Mouse (Mus musculus) mouse embryonic stem cell (cell line): Measurements from ENCODE around the gene Ly6g6d.
"Not testable (repeated sequence)": the region's sequence is repeated elsewhere in the genome, so short reads cannot be mapped to it uniquely, and the experiment has no call there.

ENCODE experiments used
- in situ Hi-C, 2 experiments: fragments of 300-500 bp; cut with MboI; formaldehyde crosslinking; loops; 1 replicate in 1 of 2; 3 replicates in 1 of 2; pipeline ENCODE4 v1.14.3; 2019 to 2020; ENCODE audit warnings: low sequenced_read_pairs in 2 of 2, low pct_unique_long_range_greater_than_20kb in 1 of 2, mixed read lengths in 1 of 2; ENCODE audit not compliant: unreplicated experiment in 1 of 2

Ly6g6d gene

DNA sequence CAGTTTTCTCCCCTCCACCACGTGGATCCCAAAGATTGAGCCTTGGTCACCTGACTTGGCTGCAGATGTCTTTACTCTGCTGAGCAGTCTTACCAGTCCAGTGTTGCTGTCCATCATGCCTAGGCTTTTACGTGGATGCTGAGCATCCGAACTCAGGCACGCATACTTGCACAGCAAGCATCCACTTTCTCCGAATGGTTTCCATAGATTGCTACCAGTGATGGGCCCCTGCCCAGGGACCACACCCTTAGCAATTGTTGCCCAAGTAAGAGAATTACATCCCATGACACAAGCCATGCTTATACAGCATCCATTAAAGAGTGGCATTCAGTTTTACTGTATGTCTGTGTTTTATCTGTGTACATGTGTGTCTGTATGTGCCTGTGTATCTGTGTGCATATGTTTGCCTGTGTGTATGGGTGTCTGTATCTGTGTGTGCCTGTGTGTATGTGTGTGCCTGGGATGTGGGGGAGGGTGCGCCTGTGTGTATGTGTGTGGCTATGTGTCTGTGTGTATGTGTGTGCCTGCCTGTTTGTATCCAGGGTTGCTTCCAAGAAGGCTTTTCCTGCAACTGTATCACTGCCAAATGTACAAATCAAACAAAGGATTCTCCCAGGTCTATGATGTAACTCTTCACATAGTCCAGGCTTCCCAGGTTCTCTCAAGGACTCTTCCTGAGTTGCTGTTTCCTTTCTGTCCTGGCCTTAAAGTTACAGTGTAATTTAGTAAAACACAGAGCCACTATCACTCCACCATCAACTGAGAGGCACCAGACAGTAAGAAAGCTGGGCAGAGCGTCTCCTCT lies 22.0 kb downstream of the Ly6g6d start:
- in situ Hi-C loops: no loop called here

DNA sequence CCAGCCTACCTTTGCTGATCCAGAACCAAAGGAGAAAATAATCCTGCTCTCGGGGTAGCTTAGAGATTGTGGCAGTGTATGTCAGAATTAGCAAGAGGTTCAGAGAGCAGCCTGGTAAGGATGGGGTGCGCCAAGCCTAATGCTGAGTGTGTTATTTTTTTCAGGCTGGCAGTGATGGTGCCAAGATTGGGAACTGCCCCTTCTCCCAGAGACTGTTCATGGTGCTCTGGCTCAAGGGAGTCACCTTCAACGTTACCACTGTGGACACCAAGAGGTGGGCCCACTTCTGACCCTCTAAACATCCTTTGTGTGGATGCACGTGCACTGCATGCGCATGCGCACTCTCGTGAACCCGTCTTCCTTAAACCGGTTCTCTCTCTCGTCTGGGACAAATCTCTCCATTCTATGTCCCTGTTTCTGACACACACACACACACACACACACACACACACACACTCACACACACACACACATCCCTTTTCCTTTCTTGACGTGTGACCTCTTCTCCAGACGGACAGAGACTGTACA lies 25.5 kb downstream of the Ly6g6d start:
- in situ Hi-C loops: no loop called here

DNA sequence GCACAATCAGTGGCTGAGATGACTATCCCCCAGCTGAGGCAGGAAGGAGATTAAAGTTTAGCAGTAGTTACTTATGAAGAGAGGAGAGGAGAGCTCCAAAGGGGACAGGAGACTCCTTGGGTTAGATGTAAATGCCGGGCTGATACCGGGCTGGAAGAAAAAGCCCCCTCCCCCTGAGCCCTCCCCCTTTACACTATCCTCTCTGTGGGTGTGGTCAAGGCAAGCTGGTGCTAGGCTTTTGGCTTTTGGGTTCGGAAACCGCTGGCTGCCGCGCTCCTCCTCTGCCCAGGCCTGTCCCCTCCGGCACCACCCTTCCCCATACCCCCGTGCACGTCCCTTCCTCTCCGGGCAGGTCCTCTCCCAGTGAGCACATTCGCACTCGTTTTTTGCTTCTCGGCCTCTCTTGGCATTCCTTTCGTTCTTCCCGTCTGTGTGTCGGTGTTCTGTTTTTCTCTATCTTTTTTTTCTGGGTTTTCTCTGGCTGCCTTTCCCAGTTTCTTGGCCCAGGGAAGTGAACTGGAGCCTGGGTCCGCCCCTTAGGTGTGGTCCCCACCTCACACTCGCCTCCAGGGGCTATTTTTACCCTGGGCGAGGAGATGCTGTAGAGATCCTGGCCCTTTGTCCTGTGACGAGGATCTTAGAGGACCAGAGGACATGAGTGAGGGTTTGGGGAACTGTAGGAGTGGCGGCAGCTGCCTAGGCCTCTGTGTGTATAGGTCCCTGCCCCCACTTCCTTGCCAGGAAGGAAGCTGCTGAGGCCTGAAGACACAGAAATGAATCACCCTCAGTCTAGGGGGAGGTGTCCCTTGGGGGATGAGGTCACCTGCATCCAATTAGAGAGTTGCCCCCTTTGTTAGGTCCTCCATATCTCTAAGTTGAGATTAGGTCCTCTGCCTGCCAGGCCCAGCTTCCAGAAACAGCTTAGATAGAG lies 26.4 kb downstream of the Ly6g6d start:
- in situ Hi-C loops: no loop called here

DNA sequence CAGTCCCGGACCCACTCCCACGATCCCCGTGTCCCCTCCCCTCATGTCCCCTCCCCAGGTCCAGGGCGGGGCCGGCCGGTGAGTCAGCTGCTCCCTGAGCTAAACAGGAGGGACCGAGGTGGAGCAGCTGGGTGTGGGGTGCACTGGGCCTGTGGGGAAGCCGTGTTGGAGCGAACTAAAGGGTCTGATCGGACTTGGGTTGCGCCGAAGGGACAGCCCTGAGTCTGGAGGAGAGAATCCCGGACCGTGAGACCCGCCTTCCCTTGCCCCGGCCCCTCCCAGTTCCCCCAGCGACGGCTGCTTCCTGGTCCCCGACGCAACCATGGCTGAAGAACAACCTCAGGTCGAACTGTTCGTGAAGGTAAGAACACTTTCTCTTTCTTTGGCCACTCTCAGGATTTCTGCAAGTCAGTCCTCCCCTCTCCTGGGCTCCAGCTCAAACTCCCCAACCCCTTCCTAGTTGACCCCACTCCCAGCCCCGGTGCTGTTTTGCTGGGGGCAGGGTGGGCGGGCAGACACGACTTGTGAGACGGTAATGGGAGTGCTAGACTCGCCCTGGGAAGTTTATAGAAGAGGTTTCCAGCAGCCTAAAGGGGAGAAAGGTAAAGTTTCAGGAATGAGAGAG lies 27.6 kb downstream of the Ly6g6d start:
- in situ Hi-C loops: no loop called here

DNA sequence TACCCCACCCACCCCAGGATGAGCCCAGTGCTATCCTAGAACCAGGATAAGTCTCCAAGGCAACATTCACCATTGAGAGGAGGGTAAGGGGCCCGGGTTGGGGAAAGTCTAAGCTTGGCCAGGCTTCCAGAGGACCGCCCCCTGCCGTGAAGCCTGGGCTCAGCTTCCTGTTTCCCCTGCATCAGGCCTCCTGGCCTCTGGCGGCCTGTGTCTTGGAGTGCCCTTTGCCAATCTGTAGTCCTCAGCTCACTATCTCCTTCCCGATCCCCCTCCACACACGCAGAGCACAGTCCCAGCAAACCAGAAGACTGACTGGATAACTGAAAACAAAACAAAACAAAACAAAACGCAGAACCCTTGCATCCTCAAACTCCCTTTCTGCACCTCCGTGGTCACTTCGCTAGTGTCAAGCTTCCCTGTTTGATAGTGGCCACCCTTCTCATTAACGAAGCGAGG lies 28.3 kb downstream of the Ly6g6d start, which contains the start of gene Clic1:
TSS of gene Clic1 (plus strand) at position 406 of the 456 bp plus-strand sequence.
- in situ Hi-C loops: no loop called here

DNA sequence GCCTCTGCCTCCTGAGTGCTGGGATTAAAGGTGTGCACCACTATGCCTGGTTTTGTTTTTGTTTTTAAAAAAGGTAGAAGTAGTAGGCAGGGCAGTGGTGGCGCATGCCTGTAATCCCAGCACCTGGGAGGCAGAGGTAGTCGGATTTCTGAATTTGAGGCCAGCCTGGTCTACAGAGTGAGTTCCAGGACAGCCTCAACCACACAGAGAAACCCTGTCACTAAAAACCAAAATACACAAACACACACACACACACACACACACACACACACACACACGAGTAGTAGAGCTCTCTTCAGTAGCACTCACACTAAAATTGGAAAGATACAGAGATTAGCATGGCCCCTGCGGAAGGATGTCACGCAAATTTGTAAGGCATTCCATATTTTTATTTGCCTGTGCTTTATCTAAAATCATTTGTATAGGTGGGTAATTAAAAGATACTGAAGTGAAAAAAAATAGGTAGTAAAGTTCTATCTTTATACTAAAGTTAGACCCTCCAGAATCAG lies 28.9 kb downstream of the Ly6g6d start:
- in situ Hi-C loops: no loop called here

DNA sequence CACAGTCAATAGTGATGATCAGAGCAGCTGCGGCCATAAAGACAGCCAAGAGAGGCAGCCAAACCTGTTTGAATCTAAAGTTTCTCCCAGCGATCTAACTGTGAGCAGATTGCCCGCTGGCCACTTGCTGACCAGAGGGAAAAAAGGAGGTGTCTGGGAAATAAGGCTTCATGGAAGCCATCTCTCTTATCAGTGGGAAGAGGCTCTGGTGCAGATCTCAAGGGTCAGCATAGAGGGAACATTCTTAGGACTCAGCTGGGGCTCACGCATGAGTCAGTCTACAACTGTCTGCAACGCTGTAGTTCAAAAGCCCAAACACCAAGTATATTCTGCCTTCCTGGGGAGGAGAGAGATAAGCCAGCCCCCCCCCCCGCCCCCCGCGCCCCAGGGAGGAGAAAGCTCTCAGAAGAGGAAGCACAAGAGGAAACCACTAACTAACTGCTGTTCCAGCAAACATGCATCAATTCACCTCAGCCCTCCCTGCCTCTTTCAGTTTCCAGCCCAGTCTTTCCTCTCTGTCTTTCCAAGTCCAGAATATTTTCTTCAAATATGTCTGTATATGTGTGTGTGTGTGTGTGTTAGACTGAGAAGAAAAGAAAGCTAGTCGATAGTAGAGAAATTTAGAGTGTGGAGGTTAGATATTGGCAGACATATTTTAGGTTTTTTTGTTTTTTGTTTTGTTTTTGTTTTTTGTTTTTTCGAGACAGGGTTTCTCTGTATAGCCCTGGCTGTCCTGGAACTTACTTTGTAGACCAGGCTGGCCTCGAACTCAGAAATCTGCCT lies 29.5 kb downstream of the Ly6g6d start:
- in situ Hi-C loops: no loop called here

DNA sequence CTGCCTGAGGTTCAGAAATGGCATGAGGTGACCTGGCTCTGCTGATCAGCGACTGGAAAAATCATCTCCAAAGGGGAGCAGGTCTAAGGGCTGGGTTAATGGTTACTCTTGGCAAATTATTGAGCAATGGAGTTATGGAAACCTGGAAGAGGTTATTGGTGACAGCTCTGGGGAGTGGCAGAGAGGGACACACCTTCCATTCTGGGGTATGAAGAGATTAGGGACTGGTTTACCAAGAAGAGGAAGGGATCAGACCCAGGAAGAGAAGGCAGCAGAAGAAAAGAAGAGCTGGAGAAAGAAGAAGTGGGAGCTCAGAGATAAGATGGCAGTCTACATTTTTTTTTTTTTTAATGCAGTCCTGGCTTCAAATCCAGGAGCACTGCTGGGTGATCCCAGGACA lies 30.2 kb downstream of the Ly6g6d start:
- in situ Hi-C loops: no loop called here

DNA sequence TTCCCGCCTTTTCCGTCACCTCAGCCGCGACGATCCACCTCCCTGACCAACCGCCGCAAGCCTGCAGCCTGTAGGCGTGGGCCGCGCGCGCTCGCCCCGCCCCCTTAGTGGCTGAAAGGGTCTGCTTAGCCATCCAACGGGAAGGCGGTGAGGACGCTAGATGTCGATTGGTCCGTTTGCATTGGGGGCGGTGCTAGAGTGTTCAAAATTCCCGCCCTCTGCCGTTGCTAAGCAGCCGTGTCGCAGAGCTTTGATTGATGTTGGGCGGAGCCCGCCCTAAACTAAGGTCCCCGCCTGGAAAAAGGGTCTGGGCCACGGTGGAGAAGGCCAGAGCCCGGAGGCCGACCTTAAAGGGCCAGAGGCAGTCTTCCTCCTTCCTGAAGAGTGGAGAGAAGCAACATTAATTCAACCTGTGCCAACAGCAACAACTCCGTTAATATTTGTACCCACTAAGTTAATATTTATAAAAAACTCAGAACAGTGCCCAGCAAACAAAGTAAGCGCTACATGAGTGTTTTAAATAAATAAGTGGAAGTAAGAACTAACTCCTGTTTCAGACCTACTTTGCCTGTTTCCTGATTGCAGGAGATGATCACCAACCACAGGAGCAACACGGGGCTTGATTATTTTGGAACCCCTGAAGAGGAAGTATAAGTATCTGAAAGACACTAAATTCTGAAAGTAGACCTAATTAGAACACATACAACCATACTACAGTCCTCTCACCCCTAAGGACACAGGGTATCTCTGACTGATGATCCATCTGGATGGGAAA lies 31.0 kb downstream of the Ly6g6d start, which contains the start of gene Msh5:
TSS of gene Msh5 (minus strand) at position 65 of the 775 bp plus-strand sequence.
- in situ Hi-C loops: no loop called here

DNA sequence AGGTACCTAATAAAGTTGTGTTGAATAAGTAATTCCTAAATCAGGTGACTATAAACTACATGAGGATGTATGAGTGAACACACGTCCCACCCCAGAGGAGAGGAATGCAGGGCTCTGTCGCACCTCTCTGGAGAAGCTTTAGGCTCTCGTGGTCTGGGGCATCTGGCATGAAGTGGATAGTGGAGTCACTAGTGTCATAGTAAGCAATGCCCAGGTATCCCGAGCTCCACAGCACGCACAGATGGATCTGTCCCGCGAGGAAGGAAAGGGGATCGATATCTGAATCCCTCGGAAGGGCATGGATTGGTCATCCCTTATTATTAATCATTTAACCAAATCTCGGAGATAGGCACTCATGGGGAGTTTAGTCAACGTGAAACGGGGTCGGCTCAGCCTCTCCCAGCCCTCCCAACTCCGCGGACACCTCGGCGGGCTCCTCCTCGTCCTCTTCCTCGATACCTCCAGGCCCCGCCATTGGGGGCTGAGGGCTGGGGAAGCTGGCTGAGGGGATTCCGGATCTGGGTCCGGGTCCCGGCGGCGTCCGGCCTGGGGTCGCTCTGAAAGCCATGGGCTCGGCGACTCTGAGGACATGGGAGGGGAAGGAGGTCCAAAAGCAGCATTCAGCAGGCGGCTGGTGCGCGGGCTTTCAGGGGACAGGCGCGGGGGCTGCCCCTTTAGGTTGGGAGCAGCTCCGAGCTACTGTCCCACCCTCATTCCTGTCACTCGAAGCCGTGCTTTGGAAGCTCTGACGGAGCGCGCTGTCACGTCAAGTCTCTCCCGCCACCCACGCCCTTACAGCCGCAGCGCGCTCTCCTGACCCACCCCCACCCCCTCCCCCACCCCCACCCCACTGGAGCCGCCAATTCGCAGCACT lies 31.8 kb downstream of the Ly6g6d start:
- in situ Hi-C loops: no loop called here

DNA sequence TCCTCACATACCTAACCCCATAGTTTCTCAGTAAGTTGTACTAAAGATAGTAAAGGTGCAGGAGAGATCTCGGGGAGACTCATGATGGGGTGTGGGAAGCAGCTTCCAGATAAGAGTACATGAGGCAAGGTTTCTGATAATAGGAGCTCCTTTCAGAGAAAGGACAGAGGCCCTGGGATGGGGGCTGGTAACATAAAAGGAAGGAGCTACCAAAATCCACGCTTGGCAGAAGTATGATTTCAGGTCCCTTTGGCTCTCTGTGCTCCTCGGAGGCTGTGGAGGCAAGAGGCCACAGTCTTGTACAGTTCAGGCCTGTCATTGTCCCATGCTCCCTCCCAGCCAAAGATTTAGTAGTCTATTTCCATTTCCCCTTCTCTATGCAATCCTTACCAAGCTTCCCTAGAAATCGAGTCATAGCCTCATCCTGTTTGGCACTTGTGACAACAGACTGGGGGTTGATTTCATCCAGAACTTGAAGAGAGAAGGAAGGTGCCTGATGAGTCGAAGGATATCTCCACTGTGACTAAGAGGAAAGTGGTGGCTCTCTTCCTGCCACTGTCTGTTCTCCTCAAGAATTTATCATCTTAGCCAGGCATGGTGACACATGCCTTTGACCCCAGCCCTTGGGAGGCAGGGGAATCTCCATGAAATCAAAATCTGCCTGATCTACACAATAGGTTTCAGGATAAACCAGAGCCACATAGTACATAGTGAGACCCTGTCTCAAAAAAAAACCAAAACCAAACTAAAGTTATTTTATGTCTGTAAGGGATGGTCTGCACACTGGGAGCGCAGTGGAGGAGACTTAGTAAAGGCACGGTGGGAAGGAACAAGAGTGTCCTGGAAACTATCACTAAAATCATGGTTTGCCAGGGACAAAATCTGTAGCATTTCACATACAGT lies 32.7 kb downstream of the Ly6g6d start:
- in situ Hi-C loops: no loop called here

DNA sequence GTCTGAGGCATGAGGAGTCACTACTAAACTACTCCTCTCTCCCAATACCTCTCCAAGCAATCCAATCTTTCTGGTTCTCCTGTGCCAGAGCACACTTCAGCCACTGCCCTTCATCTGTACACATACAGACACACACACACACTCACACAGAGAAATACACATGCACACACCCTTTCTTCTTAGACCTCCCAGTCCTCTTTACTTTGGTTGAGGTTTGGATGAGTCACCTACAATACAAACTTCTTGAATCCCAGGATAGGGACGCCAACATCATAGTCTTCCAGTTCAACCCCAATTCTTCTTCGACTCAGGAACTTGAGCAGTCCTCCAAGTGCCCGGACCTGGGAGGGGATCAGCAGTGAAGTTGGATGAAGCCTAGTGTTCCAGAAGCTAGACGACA lies 34.1 kb downstream of the Ly6g6d start:
- in situ Hi-C loops: no loop called here

DNA sequence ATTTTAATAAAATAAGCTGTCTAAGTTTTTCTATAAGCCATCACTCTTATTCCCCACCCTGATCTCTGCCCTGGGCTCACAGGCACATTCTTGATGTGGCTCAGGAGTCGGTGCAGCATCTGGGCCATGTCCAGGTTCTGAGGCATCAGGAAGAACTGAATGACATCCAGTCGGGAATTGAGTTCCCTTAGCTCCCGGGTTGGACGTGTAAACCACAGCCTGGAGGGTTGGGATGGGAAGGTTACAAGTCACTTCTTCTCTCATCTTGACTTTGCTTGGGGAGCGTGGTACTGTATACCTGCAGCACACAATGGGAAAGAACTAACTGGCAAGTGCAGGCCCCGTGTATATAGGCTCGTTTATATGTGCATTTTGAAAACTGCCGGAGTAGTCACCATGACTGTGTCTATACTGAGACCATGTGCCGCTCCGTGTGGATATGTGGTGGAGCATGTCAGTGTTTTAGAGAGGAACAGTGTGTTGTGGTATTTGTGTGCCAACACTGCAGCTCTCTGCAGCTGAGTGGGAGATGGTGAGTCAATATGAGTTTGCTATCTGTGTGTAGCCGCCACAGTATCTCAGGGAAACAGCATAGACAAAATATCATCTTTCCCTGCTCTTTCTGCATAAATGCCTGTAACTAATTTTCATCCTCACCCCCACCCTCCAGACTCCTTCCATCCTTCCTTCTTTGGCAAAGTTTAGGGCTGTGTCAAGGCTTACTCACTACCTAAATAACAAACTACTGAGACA lies 38.6 kb downstream of the Ly6g6d start:
- in situ Hi-C loops: no loop called here

DNA sequence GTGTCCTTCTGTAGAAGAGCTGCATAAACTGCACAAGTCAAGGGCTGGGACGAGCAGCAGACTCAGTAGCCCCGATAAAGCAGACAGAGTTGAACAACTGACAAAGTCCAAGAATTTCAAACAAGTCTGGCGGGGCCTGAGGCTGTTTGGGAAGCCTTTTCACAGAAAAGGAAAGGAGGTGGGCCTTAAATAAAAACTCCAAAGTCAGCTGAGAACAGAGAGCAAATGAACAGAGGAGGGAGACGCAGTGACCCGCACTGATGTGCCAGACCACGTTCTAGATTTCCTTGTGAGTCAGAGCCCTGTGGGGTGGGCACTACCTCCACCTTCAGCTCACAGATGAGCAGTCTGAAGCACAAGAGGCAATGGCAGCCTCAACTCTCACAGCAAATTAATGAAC lies 43.0 kb downstream of the Ly6g6d start:
- in situ Hi-C loops: no loop called here

DNA sequence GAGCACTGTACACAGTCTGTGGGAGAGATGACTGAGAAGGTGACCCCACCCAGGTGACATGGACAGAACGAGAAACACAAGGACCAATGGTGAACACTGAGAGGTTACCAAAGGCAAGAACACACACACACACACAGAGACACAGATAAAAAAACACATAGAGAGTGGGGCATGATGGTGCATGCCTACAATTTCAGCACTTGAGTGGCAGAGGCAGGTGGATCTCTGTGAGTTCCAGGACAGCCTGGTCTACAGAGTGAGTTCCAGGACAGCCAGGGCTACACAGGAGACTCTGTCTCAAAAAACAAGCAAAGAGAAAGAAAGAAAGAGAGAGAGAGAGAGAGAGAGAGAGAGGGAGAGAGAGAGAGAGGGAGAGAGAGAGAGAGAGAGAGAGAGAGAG lies 44.2 kb downstream of the Ly6g6d start:
- in situ Hi-C loops: not testable (repeated sequence)
